Mouse (Mus musculus): ENCODE data around the gene Agl. TPM values are rescaled to one million over a fixed set of nuclear protein-coding genes. Genes with fewer than 3 reads are reported as not detected.
"Not testable (repeated sequence)": the region's sequence is repeated elsewhere in the genome, so short reads cannot be mapped to it uniquely, and the experiment has no call there.

Agl gene
- total RNA-seq, 2 experiments from 2014 or later: 25.5 to 26.1 TPM

GRCm38 (mm10) chr3:116773836-116774235 is 34.1 kb downstream of the Agl start:
- intact Hi-C loops (cut with DNase I): no loop called here

GRCm38 (mm10) chr3:116771597-116771996 is 36.4 kb downstream of the Agl start:
- intact Hi-C loops (cut with DNase I): no loop called here
- DNase-seq (ENCODE audit: extremely low spot score in 1 of 2, low spot score in 2 of 2): no peak

More at GRCm38 (mm10) chr3:116773836-116774235, 34.1 kb downstream of the Agl start:
- DNase-seq (ENCODE audit: extremely low spot score in 1 of 2, low spot score in 2 of 2): no peak

DNA sequence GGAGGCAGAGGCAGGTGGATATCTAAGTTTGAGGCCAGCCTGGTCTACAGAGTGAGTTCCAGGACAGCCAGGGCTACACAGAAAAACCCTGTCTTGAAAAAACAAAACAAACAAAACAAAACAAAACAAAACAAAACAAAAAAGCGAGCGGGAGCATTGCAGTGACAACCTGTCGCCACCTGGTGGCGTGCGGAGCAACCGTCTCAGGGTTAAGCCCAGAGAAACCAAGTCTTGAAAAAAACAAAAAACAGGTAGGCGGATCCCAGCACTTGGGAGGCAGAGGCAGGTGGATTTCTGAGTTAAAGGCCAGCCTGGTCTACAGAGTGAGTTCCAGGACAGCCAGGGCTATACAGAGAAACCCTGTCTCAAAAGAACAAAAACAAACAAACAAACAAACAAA is 41.0 kb downstream of the Agl start:
- intact Hi-C loops (cut with DNase I); DNase-seq (ENCODE audit: extremely low spot score in 1 of 2, low spot score in 2 of 2): not testable (repeated sequence)

- intact Hi-C loops (cut with DNase I): loop anchor here (10.0 kb wide), 1 partner anchor 258 kb away; no protein-coding TSS in a partner anchor
- DNase-seq (ENCODE audit: extremely low spot score in 1 of 2, low spot score in 2 of 2): no peak
These were observed 55.1 kb downstream of the Agl start for GRCm38 (mm10) chr3:116752818-116753217.

DNA sequence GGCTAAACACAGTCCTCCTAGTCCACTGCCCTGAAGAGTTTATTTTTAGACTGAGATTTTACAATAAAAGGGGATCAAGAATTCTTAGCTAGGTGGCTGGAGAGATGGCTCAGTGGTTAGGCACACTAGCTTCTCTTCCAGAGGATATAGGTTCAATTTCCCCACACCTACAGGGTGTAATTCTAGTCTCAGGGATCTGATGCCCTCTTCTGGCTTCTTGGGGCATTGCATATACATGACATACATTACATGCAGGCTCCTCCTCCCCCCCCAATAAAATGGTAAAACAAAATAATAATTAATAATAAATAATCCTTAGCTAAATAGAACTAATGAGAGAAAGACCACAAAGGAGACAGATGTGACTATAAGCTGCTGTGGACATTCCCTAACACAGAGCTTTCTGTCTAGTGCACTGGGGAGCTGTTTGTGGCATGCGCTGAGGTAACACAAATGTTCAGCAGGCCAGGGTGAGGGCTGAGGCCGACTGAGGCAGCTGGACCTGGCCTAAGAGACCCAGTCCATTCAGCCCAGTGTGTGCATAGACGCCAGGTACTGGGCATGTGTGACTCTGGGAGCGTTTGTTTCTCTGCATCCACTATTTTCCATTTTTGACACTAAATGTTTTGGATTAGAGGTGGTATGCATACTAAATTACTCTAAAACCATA is 56.6 kb downstream of the Agl start:
- DNase-seq (ENCODE audit: extremely low spot score in 1 of 2, low spot score in 2 of 2): peak in 1 of 2 experiments; percentile 48
- intact Hi-C loops (cut with DNase I): loop anchor here (10.0 kb wide), 1 partner anchor 257 kb away; no protein-coding TSS in a partner anchor

GRCm38 (mm10) chr3:116748391-116749170 is 59.4 kb downstream of the Agl start:
- intact Hi-C loops (cut with DNase I): loop anchor here (5.0 kb wide), 1 partner anchor 156 kb away; the partner anchor contains the start of gene Sass6

DNA sequence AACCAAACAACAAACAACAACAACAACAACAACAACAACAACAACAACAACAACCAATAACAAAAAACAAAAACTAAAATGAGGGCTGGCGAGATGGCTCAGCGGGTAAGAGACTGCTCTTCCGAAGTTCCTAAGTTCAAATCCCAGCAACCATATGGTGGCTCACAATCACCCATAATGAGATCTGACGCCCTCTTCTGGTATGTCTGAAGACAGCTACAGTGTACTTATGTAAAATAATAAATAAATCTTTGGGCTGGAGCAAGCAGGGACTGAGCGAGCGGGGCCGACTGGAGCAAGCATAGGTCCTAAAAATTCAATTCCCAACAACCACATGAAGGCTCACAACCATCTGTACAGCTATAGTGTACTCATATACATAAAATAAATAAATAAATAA is 60.3 kb downstream of the Agl start:
- not testable (repeated sequence) for DNase-seq (ENCODE audit: extremely low spot score in 1 of 2, low spot score in 2 of 2)
- intact Hi-C loops (cut with DNase I): loop anchor here (5.0 kb wide), 1 partner anchor 155 kb away; the partner anchor contains the start of gene Sass6

More at GRCm38 (mm10) chr3:116748391-116749170, 59.4 kb downstream of the Agl start:
- peak in 1 of 2 experiments; percentile 55 for DNase-seq (ENCODE audit: extremely low spot score in 1 of 2, low spot score in 2 of 2)

DNA sequence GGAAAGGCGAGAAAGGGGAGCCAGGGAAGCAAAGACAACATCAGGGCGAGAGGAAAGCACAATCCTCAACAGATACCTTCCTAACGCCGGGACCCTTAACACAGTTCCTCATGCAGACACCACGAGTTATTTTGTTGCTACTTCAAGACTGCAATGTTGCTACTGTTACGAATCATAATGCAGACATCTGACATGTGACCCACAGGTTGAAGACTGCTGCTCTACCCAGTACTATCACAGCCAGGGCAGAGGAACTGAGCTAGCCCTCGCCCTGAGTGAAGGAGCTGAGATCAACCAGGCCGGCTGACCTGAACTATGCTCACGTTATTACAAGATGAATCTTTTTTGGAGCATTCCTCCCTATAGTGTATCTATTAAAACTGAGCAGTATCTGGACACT is 67.0 kb downstream of the Agl start:
- DNase-seq (ENCODE audit: extremely low spot score in 1 of 2, low spot score in 2 of 2): no peak
- intact Hi-C loops (cut with DNase I): no loop called here

DNA sequence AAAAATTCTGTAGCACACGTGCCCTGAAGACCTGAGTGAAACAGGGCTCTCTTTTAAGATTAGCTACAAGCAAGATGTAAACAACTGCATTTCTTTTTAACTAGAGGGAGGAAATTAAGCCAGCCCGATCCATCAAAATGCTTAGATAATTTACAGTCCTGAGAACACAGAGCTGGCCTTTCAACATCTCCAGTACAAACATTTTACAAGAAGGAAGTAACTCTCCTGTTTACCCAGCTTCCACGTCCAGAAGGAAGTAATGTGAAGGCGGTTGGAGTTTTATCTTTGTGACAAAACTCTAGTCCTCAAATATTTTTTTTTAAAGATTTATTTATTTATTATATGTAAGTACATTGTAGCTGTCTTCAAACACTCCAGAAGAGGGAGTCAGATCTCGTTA is 67.9 kb downstream of the Agl start:
- intact Hi-C loops (cut with DNase I): no loop called here

GRCm38 (mm10) chr3:116737326-116737731 is 70.6 kb downstream of the Agl start:
- intact Hi-C loops (cut with DNase I): no loop called here
- no peak for DNase-seq (ENCODE audit: extremely low spot score in 1 of 2, low spot score in 2 of 2)

More for the DNA sequence above, 67.9 kb downstream of the Agl start:
- no peak for DNase-seq (ENCODE audit: extremely low spot score in 1 of 2, low spot score in 2 of 2)

DNA sequence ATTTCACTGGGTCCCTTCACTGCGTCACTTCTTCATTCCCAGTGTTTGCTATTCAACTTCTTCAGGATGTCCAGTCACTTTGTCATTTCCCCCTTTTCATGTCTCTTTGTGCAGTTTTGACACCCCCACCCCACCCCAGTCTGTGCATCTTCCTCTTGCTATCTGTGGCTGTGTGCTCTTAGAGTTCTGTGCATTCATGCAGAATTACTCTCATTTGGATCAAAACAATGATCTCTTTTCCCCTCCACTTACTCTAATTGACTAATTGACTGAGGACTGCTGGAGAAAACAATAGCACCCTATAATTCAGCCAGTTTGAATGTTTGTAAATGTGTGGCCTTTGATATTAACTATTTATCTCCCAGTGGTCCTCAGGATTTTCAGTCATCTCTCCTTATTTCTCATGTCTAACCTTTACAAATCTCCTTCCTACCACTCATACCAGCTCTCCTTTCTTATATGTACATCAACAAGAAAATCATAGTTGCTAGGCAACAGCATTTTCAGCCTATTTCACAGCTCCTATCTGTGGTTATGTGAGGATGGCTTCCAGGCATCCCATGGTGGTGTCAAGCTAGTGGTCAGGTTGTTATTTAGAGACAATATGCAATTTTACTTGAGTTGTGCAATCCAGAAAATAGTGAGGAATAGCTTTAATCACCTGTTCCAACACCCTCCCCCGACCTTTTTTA is 78.3 kb downstream of the Agl start:
- no peak for DNase-seq (ENCODE audit: extremely low spot score in 1 of 2, low spot score in 2 of 2)
- intact Hi-C loops (cut with DNase I): no loop called here

DNA sequence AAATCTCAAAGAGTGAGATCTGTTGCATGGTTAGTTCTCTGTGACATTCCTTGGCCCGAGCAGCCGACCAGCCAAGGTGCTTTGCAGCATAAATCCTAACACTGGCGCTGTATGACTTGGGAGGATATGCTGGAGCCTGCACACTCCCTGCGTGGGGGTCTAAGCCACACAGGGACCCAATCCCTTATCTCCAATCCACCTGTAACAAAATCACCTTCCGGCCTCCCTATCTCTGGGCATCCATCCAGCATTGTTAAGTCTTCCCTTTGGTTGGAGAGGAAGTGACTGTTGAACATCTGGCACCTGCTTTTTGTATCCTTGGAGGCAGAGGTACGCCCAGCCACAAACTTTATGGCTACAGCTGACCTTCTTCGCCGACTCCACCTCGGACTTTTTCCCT is 81.2 kb downstream of the Agl start:
- no peak for DNase-seq (ENCODE audit: extremely low spot score in 1 of 2, low spot score in 2 of 2)
- intact Hi-C loops (cut with DNase I): no loop called here

DNA sequence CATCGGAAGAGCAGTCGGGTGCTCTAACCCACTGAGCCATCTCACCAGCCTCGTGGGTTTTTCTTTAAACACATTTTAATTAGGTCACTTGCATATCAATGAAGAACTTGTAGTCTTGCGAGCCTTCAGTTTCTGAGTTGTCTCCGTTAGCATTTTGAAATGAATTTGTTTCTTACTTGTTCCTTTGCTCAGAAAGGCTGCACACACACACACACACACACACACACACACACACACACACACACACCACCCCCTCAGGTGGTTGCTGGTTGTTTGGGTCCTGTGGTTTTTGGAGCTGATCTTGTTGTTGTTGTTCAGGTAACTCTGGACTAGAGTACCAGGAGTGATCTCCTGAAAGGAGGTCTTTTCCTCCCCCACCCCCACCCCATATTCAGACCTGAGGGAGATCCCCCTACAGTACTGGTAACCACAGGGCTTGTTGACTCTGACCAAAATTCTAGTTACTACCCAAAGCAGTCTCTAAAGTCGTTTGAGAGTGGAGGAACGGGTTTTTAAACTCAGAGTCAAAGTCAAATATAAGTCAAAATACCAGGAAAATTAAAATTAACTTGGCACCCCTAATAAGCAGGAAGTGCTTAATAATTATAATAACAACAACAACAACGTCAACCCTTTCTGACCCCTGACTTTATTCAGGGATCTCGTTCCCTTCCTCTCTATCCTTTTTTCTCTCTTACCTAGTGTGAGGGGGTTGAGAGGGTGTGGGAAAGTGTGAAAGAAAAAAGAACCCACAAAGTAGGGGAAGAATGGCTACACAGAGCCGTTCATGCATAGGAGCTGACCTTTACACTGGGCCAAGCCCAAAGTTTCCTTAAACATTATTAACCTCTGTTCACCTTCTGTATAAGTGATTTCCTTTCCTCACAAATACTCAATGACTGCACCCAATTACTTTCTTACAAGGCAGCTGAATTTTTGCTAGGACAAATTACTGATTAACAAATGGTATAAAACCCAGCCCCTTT is 84.2 kb downstream of the Agl start:
- DNase-seq (ENCODE audit: extremely low spot score in 1 of 2, low spot score in 2 of 2): no peak
- intact Hi-C loops (cut with DNase I): no loop called here

GRCm38 (mm10) chr3:116722980-116723379 is 85.0 kb downstream of the Agl start:
- intact Hi-C loops (cut with DNase I): no loop called here
- DNase-seq (ENCODE audit: extremely low spot score in 1 of 2, low spot score in 2 of 2): no peak

DNA sequence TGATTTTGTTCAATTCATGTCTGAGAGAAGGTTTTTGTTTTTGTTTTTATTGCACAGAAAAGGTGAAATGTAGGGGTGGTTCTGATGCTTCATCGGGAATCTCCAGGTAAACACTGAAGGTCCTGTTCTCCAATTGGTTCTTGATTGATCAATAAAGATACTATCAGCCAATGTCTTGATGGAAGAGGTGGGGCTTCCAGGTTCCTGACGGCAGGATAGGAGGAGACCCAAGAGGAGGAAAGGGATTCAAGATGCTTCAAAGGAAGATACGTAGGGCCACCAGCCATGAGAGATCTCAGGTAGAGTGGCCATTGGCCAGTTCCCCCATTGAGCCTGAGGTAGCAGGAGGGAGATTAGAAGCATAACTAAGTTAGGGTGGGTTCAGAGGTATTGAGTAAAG is 89.0 kb downstream of the Agl start:
- intact Hi-C loops (cut with DNase I): no loop called here
- DNase-seq (ENCODE audit: extremely low spot score in 1 of 2, low spot score in 2 of 2): no peak

DNA sequence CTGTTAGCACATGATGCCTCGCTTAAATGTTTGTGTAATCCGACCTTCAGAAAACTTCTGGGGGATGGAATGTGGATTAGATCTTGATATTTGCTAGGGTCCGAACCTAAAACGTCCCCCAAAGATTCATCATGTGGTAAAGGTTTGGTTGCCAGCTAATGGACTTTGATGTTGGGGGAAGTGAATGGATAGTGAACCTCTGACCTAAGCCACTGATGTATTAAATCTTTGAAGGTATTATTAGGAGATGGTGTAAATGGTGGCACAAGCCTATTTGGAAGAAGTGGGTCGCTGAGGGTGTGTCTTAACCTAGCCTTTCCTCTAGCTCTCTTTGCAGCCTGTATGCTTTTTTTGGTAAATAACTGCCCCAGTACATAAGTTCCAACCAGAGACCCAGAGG is 94.9 kb downstream of the Agl start:
- intact Hi-C loops (cut with DNase I): no loop called here

GRCm38 (mm10) chr3:116712436-116712881 is 95.5 kb downstream of the Agl start, which contains the start of gene Slc35a3:
Gene Slc35a3 (minus strand): TSS chr3:116712831.
- intact Hi-C loops (cut with DNase I): no loop called here
- DNase-seq (ENCODE audit: extremely low spot score in 1 of 2, low spot score in 2 of 2): peak in 1 of 2 experiments; percentile 6

More for the DNA sequence above, 94.9 kb downstream of the Agl start:
- no peak for DNase-seq (ENCODE audit: extremely low spot score in 1 of 2, low spot score in 2 of 2)
